Mouse (Mus musculus) urinary bladder, postnatal 0 days (tissue): ENCODE data around the gene Olfr998. TPM values are rescaled to one million over a fixed set of nuclear protein-coding genes. Genes with fewer than 3 reads are reported as not detected.

Experiments used
- polyA plus RNA-seq: library from polyadenylated mRNA; unstranded; fragments of >200 nt; fragmentation: Nextera tagmentation; extraction: Ambion mirVana; gene quantifications from 2 replicates; pipeline ENCODE4 v1.2.1, GENCODE M21; 2015

Gene Olfr998
- polyA plus RNA-seq, result not detected in 2 replicates

GRCm38 (mm10) chr2:85588648-85589047 lies at the start of gene Olfr998:
TSS of gene Olfr998 (plus strand) at chr2:85588948.

GRCm38 (mm10) chr2:85578915-85579314 lies 9.8 kb upstream of the Olfr998 start, which contains the start of gene Olfr996:
TSS of gene Olfr996 (plus strand) at chr2:85579215.

GRCm38 (mm10) chr2:85611803-85612202 lies 23.1 kb downstream of the Olfr998 start, which contains the start of gene Olfr1000:
TSS of gene Olfr1000 (minus strand) at chr2:85611903.

Other genes with a start within 250 kb of the Olfr998 start
- not detected in 2 replicates for gene Olfr987, start 249.6 kb upstream of the Olfr998 start, polyA plus RNA-seq
- gene Olfr988, start 225.7 kb upstream of the Olfr998 start, polyA plus RNA-seq, result not detected in 2 replicates
- not detected in 2 replicates for gene Olfr992, start 179.5 kb upstream of the Olfr998 start, polyA plus RNA-seq
- gene Olfr993, start 174.1 kb upstream of the Olfr998 start, polyA plus RNA-seq, result not detected in 2 replicates
- not detected in 2 replicates for gene Olfr994, start 152.5 kb upstream of the Olfr998 start, polyA plus RNA-seq
- not detected in 2 replicates for gene Olfr995, start 145.3 kb upstream of the Olfr998 start, polyA plus RNA-seq
- not detected in 2 replicates for gene 4833423E24Rik, start 69.9 kb upstream of the Olfr998 start, polyA plus RNA-seq
- not detected in 2 replicates for gene Olfr996, start 9.7 kb upstream of the Olfr998 start, polyA plus RNA-seq
- not detected in 2 replicates for gene Olfr1000, start 23.0 kb downstream of the Olfr998 start, polyA plus RNA-seq
- not detected in 2 replicates for gene Olfr1002, start 61.8 kb downstream of the Olfr998 start, polyA plus RNA-seq
- not detected in 2 replicates for gene Olfr154, start 75.5 kb downstream of the Olfr998 start, polyA plus RNA-seq
- not detected in 2 replicates for gene Olfr1006, start 89.8 kb downstream of the Olfr998 start, polyA plus RNA-seq
- not detected in 2 replicates for gene Olfr1008, start 100.5 kb downstream of the Olfr998 start, polyA plus RNA-seq
- gene Olfr1009, start 126.5 kb downstream of the Olfr998 start, polyA plus RNA-seq, result not detected in 2 replicates
- not detected in 2 replicates for gene Olfr1012, start 173.8 kb downstream of the Olfr998 start, polyA plus RNA-seq
- not detected in 2 replicates for gene Olfr1013, start 178.2 kb downstream of the Olfr998 start, polyA plus RNA-seq
- not detected in 2 replicates for gene Olfr1014, start 183.8 kb downstream of the Olfr998 start, polyA plus RNA-seq
- gene Olfr1015, start 193.1 kb downstream of the Olfr998 start, polyA plus RNA-seq, result not detected in 2 replicates
- gene Olfr1016, start 213.6 kb downstream of the Olfr998 start, polyA plus RNA-seq, result not detected in 2 replicates
- not detected in 2 replicates for gene Olfr1018, start 229.5 kb downstream of the Olfr998 start, polyA plus RNA-seq